Mouse (Mus musculus): ENCODE results near the gene Rai14. TPM values are rescaled to one million over a fixed set of nuclear protein-coding genes. Genes with fewer than 3 reads are reported as not detected.
A peak's percentile ranks its signal among the peaks of the same experiment; 100 is the strongest.
"Not testable (repeated sequence)": the region's sequence is repeated elsewhere in the genome, so short reads cannot be mapped to it uniquely, and the experiment has no call there.

The Rai14 gene
- polyA plus RNA-seq, 3 experiments from 2014 or later: 0.56 to 6.8 (median 1.9) TPM

GRCm38 (mm10) chr15:10599413-10599812, 115.0 kb downstream of the Rai14 start:
- peak; percentile 65 for ATAC-seq

DNA sequence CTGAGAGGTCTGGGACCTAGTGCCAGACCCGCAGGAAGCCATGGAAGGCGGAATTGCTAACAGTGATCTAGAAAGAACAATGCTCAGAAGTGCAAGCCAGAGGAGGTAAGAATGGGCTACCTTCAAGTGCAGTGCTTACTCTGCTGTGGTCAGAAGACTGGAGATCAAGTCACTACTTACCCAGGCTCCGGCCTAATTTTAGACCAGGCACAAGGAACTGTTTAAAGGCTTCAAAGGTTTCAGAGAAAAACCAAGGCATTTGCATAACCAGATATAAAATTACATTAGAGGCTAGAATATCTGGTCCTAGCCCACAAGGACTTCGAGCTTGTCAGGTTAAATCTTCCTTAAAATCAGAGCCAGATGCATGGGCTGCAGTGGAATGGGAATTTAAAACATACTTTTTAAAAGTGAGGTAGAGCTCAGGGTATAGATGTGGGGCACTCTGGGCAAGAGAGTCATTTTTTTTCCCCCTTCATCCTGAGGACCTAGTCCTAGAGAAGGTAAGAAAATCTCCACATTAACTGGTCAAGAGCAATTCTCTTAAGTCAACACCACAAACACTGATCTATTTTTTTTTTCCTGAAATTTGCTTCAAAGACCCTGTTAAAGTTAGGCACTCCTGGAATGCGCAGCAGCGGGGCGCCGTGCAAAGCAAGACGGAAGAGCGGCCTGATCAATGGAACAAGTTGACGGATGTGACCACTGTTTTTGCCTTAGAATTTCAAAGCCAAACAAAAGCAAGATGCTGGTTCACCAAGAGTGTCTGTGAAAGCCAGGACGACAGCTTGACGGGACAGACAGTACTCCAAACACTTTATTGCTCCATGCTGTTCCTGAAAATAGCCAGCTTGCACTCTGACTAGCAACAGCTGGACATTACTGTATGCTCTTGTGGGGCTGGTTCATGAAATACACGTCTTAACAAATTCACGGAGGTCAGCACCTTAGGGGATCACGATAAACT, 115.9 kb downstream of the Rai14 start:
- ATAC-seq: no peak

DNA sequence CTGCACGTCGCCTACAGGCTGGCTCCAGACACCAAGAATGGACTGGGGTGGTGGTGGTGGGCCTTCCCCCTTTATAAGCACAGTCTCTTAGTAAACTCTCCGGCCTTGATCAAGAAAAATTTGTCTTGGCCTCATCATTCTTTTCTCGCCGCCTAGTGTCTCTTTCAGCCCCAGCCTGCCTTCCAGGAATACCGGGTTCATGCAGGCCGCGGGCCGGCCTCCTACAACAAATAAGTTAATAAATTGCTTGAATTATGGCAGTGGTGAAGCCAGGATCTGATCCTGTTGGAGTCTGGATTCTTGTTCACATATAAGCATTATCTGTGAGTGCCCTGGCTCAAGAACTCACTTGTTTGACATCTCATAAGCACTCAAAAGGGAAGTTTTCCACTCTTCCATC, 117.6 kb downstream of the Rai14 start:
- no peak for ATAC-seq

GRCm38 (mm10) chr15:10595408-10595807, 119.0 kb downstream of the Rai14 start:
- ATAC-seq: no peak

DNA sequence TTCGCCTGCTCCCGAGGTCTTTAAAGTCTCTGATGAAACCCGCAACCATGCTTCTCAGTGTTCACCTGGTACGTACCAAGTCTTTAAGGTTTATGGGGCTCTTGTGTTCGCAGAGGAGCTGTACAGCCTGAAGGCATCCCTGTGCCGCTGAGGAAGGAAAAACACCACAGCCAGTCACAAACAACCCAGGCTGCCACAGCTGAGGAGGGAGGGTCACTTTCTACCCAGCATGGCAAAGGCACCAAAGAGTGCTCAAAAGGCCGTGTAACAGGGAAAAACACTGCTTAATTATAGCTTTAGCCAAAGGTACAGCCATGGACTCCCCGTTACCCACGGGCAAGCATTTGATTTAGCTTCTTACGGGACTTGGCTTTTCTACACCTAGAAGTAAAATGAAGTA, 119.5 kb downstream of the Rai14 start:
- ATAC-seq: no peak

DNA sequence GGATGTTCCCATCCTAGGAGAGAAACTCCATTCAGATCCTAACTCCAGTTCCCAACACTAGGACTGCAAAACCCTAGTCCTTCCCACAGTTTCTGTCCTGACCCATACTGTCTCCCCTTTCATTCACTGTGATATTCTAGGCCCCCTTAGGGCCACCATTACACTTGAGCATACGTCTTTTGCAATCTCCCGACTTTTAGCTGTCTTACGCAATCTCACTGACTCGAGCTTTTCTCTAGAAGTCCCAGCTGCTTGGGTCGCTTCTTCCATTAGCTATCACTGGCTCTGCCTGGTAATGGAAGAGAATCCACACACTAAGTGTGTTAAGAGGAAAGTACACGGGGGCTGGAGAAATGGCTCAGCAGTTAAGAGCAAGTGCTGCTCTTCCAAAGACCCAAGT, 121.3 kb downstream of the Rai14 start:
- ATAC-seq: no peak

- ATAC-seq: no peak
Observed at GRCm38 (mm10) chr15:10586565-10586964, 127.9 kb downstream of the Rai14 start.

DNA sequence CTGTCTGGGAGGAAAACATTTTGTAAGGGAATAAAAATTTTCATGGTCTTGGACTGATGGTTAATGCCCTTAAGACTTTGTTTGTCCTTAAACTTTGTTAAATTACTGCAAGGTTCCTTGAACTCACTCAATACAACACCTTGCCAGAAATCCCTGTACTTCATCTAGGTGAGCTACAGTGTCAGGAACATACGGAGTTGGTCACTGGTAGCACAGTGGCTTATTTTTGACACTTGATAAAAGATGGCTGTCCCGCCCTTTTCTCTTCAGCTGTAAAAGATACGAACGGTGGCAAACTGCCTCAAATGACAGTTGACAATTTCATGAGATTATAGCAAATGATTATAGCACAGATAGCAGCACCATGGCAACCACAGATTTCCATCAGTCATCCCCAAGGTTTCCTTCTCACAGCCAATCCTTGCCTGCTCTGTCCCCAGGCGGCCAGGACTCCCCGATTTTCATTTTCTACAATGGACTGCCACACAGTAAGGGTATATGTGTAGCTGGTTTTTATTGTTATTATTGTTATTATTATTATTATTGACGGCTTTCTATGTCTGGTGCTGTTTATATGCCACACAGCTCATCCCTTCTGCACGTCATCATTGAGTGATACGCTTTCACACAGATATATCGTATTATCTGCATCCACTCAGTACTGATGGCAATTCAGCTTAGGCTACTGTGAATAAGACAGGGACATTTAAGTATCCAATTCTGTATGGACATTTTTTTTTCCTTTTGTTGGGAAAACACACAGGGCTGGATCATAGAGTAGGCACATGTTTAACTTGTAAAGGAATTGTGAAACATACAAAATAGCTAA, 129.9 kb downstream of the Rai14 start:
- ATAC-seq: no peak

DNA sequence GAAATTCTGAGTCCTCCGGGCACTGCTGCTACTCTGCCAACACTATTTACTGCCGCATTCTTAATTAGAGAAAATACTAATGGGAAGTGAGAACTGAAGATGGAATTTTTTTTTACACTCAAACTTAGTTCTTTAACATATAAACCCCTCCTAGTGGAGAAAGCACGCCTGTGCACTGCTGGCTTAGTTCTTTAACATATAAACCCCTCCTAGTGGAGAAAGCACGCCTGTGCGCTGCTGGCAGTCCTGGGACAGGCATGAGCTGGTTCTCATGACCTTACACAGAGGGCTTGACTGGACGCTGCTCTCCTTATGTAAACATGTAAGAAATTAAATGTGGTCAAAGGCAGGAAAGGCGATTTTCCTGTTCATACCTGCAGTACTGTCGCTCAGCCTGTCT, 131.0 kb downstream of the Rai14 start:
- peak; percentile 50 for ATAC-seq

GRCm38 (mm10) chr15:10579159-10579558, 135.3 kb downstream of the Rai14 start:
- ATAC-seq: no peak

- ATAC-seq: no peak
Observed at GRCm38 (mm10) chr15:10566486-10566885, 147.9 kb downstream of the Rai14 start.

- ATAC-seq: no peak
Observed at GRCm38 (mm10) chr15:10564201-10564600, 150.2 kb downstream of the Rai14 start.

DNA sequence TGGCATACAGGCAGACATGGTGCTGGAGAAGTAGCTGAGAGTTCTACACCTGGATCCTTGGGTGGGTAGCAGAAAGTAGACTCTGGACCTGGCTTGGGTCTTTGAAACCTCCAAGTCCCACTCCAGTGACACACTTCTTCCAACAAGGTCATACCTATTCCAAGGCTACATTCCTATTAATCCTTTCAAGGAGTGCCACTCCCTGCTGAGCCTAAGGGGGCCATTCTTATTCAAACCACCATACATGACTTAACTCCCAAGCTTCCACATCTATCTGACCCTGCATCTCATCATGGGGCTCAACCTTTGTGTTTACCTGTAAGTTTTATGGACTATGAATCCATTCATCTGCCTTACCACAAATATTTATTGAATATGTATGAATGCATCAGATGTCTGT, 152.1 kb downstream of the Rai14 start:
- no peak for ATAC-seq

DNA sequence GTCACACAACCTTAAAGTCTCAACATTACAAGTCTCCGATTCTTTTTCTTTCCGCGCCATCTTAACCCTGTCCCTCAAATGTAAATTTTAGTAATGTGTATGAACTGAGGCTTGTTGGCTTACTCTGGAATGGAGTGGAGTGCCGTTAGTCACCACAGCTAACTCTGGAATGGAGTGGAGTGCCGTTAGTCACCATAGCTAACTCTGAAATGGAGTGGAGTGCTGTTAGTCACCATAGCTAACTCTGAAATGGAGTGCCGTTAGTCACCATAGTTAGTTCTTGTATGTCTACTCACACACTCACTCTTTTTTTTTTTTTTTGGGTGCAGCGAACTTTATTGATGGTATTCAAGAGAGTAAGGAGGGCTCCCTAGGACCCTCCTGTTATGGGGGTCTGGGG, 154.4 kb downstream of the Rai14 start:
- ATAC-seq: no peak

DNA sequence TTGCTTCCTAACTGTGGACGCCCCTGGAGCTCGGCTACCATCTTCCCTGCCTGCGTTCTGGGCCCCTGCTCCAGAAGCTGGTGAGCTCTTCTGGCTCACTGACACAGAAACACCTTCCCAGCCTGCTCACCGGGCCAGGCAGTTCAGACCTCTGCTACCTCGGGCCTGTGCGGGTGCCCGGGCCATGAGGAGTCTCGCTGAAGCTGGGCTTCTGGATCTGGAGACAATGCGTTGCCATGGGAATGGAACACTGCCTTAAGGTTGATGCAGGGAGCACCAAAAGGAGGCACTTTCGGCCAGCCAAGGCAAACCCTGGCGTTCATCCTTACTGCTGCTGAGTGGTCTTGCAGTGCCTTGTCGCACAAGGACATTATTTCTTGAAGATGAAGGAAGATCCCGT, 156.0 kb downstream of the Rai14 start, which contains the start of gene Ttc23l:
Ttc23l (minus strand) TSS at position 204 of the 400 bp plus-strand sequence.
- ATAC-seq: no peak

- ATAC-seq: no peak
Observed at GRCm38 (mm10) chr15:10554336-10554735, 160.1 kb downstream of the Rai14 start.

- no peak for ATAC-seq
Observed at GRCm38 (mm10) chr15:10540271-10541088, 173.9 kb downstream of the Rai14 start.

GRCm38 (mm10) chr15:10535969-10536368, 178.5 kb downstream of the Rai14 start:
- no peak for ATAC-seq

DNA sequence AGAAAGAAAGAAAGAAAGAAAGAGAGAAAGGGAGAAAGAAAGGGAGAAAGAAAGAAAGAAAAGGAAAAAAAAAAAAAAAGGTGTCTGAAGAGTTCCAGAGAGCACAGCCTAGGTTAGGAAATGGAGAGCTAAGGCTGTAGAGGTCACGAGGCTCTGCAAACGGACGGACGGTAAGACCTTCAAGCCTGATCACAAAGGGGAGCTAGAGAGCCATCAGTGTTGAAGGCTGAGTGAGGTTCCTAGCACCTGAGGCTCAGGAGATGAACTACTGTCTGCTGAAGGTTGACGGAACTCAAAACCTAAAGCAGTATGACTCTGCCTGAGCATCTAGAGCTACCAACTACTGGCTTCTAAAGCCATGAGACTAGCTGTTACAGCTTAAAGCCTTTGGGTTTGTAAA, 179.8 kb downstream of the Rai14 start:
- ATAC-seq: no peak

DNA sequence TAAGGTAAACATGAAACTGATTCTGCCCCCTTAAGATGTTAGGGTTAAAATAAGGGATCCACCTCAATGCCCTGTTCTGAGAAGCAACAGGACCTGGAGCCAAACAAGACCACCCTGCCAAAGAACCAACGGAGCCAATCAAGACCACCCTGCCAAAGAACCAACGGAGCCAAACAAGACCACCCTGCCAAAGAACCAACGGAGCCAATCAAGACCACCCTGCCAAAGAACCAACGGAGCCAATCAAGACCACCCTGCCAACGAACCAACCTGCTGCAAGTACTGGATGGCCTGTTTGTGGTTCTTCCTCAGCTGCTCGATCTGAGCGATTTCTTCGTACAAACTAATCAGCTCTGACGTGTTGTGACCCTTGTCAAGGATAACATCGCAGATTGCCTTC, 181.1 kb downstream of the Rai14 start:
- ATAC-seq: not testable (repeated sequence)

DNA sequence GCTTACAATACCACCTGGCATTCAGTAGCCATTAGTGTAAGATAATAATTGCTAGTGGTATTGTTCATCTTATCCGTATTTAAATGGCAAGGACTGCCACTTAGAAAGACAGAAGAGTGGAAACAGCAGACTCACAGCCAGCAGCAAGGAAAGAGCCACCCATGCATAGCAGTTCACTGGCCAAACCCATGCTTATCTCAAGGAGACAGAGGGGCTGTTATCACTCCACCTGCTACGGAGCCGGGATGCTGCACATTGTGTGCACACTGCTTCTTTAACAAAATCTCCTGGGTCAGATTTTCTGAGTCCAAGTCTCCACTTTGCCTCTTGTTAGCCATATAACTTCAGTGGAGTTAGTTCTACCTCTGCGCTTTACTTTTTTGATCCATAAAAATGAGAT, 183.1 kb downstream of the Rai14 start:
- ATAC-seq: no peak

DNA sequence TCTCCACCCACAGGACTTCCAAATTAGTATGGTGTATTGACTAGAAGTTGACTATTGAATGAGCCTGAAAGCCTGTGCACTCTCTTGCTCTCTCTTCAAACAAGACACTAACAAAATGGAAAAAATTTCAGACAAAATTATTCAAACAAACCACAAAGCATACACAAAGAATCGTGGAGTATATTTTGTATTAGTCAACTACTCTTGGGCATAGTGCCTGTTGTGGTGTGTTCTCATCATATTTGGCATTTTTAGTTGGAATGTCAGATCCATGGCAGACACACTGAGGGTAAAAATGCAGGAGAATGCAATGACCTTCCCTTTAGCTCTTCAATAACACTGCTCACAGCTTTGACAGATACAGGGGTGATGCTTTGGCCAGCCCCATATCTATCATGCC, 188.5 kb downstream of the Rai14 start:
- ATAC-seq: no peak

Data from inflammation-experienced regulatory T-cells, adult 6 months (primary cell).